Mouse (Mus musculus) spleen, postnatal 10 days (tissue): ENCODE measurements around the gene Tnfsf15.

ENCODE experiments used
- DNase-seq, 2 experiments: peaks; one replicate each; pipeline ENCODE4 v3.0.0; 2021 to 2022; ENCODE audit warnings: low spot score in 2 of 2

Tnfsf15 gene

GRCm38 (mm10) chr4:63684412-63685252 lies 60.3 kb downstream of the Tnfsf15 start:
- DNase-seq: no peak

GRCm38 (mm10) chr4:63683716-63684115 lies 61.2 kb downstream of the Tnfsf15 start:
- no peak for DNase-seq

GRCm38 (mm10) chr4:63683056-63683455 lies 61.9 kb downstream of the Tnfsf15 start:
- no peak for DNase-seq

GRCm38 (mm10) chr4:63682441-63682840 lies 62.5 kb downstream of the Tnfsf15 start:
- no peak for DNase-seq

- no peak for DNase-seq
Observed at GRCm38 (mm10) chr4:63681557-63681956, 63.4 kb downstream of the Tnfsf15 start.
